Mouse (Mus musculus): ENCODE measurements around the gene Gtdc1.

- no peak for TF ChIP-seq CTCF (IDR thresholded peaks at IDR 0.05; ENCODE audit: extremely low read depth, insufficient read depth, insufficient read length, insufficient replicate concordance)
- TF ChIP-seq POLR2A (IDR thresholded peaks at IDR 0.05; ENCODE audit: low read depth, low read length), result no peak
Measured at GRCm38 (mm10) chr2:44559242-44559944, 368.1 kb downstream of the Gtdc1 start.

All from spleen, adult 2 months (tissue).